Mouse (Mus musculus) myocyte (in vitro differentiated cells): Measurements from ENCODE around the gene Rad54l.

Experiments
- E2F4 ChIP-seq: IDR thresholded peaks from one replicate; pipeline ENCODE4 v1.6.1; 2011; ENCODE audit warnings: mild to moderate bottlenecking, control low read depth, moderate library complexity; ENCODE audit not compliant: insufficient read depth
- MYOG ChIP-seq, 3 experiments: IDR thresholded peaks; one replicate each; pipeline ENCODE4 v1.6.1; 2011; ENCODE audit warnings: control low read depth in 2 of 3, low read depth in 2 of 3, mild to moderate bottlenecking in 2 of 3; ENCODE audit not compliant: insufficient read length in 2 of 3, control insufficient read depth in 1 of 3, insufficient read depth in 1 of 3
- POLR2A ChIP-seq: IDR thresholded peaks from one replicate; pipeline ENCODE4 v1.6.1; 2011; ENCODE audit warnings: low read depth, mild to moderate bottlenecking, control low read depth, moderate library complexity; ENCODE audit not compliant: insufficient read length

- TF ChIP-seq POLR2A: no peak
- TF ChIP-seq MYOG (IDR thresholded peaks at IDR 0.05; ENCODE audit: control insufficient read depth in 1 of 3, insufficient read depth in 1 of 3, insufficient read length in 2 of 3, low read depth in 2 of 3): no peak
- no peak for TF ChIP-seq E2F4
These were observed 64.3 kb downstream of the Rad54l start for GRCm38 (mm10) chr4:116059012-116059726.
